Mouse (Mus musculus) CD8-positive naive resting alpha-beta T cell, adult 2 months (primary cell): Measurements from ENCODE around the gene Gm8237.
"Not testable (repeated sequence)": the region's sequence is repeated elsewhere in the genome, so short reads cannot be mapped to it uniquely, and the experiment has no call there.

Experiments used
- DNase-seq, 2 experiments: peaks; one replicate each; pipeline ENCODE4 v3.0.0; 2022; ENCODE audit warnings: low read depth in 2 of 2, low spot score in 2 of 2

Gm8237 gene

GRCm38 (mm10) chr14:5880241-5880640 lies at the start of gene Gm8237:
Gm8237 (minus strand) TSS chr14:5880382.
- not testable (repeated sequence) for DNase-seq

- not testable (repeated sequence) for DNase-seq
These were observed 43.1 kb upstream of the Gm8237 start for GRCm38 (mm10) chr14:5923276-5923675.

GRCm38 (mm10) chr14:5918330-5918942 lies 38.3 kb upstream of the Gm8237 start:
- DNase-seq = peak in 1 of 2 experiments; percentile 0

GRCm38 (mm10) chr14:5913701-5914100 lies 33.5 kb upstream of the Gm8237 start:
- not testable (repeated sequence) for DNase-seq

- not testable (repeated sequence) for DNase-seq
These were observed 391 bp downstream of the Gm8237 start for GRCm38 (mm10) chr14:5879791-5880190.

GRCm38 (mm10) chr14:5879136-5879535 lies 1.0 kb downstream of the Gm8237 start:
- not testable (repeated sequence) for DNase-seq

- DNase-seq = not testable (repeated sequence)
These were observed 24.3 kb downstream of the Gm8237 start for GRCm38 (mm10) chr14:5855911-5856310.

- DNase-seq = not testable (repeated sequence)
These were observed 50.0 kb downstream of the Gm8237 start, which contains the start of gene Gm3424 for GRCm38 (mm10) chr14:5830229-5830628. Gm3424 (minus strand) TSS chr14:5830329.

- not testable (repeated sequence) for DNase-seq
These were observed 67.4 kb downstream of the Gm8237 start for GRCm38 (mm10) chr14:5812699-5813356.
